Mouse (Mus musculus) midbrain, embryonic 11.5 days (tissue): ENCODE measurements around the gene Olfr718-ps1. TPM values are rescaled to one million over a fixed set of nuclear protein-coding genes. Genes with fewer than 3 reads are reported as not detected.

Experiments
- ATAC-seq: fragments of 200-750 bp; cut with Nextera tagmentation; 2 replicates; pipeline ENCODE4 v1.8.0; 2017; ENCODE audit warnings: moderate TSS enrichment, moderate library complexity; ENCODE audit not compliant: low FRiP score
- DNase-seq: peaks from one replicate; pipeline ENCODE4 v3.0.0; 2015; ENCODE audit warnings: low spot score; ENCODE audit errors: missing footprints
- H3K27ac ChIP-seq: fragments of 300-500 bp; sonication (generic); 2 replicates; pipeline ENCODE4 v1.5.1; 2014; ENCODE audit warnings: low read depth, low read length
- H3K27me3 ChIP-seq: fragments of 300-500 bp; sonication (generic); 2 replicates; pipeline ENCODE4 v1.6.1; 2014; ENCODE audit warnings: mild to moderate bottlenecking, low read length, moderate library complexity, mixed read lengths; ENCODE audit not compliant: control insufficient read depth, insufficient read depth
- H3K36me3 ChIP-seq: fragments of 300-500 bp; sonication (generic); 2 replicates; pipeline ENCODE4 v1.6.1; 2014; ENCODE audit warnings: mild to moderate bottlenecking, low read length, moderate library complexity, mixed read lengths; ENCODE audit not compliant: control insufficient read depth, insufficient read depth
- H3K4me1 ChIP-seq: fragments of 300-500 bp; sonication (generic); 2 replicates; pipeline ENCODE4 v1.6.1; 2014; ENCODE audit warnings: low read length; ENCODE audit not compliant: control insufficient read depth, insufficient read depth
- H3K4me2 ChIP-seq: fragments of 300-500 bp; sonication (generic); 2 replicates; pipeline ENCODE4 v1.6.1; 2014; ENCODE audit warnings: mild to moderate bottlenecking, moderate library complexity
- H3K4me3 ChIP-seq: fragments of 300-500 bp; sonication (generic); 2 replicates; pipeline ENCODE4 v1.5.1; 2014; ENCODE audit warnings: low read depth, low read length
- H3K9ac ChIP-seq: fragments of 300-500 bp; sonication (generic); 2 replicates; pipeline ENCODE4 v1.6.1; 2014; ENCODE audit warnings: low read length
- H3K9me3 ChIP-seq: fragments of 300-500 bp; sonication (generic); 2 replicates; pipeline ENCODE4 v1.6.1; 2016; ENCODE audit warnings: low read length; ENCODE audit not compliant: control insufficient read depth
- WGBS: fragments of 180-500 bp; shearing (Covaris S2); extraction: QIAGEN DNeasy Blood & Tissue Kit; methylation state at CpG from one replicate; pipeline ENCODE4 v1.1.7; 2014; 5-methylcytosine and 5-hydroxymethylcytosine counted together
- polyA plus RNA-seq: library from polyadenylated mRNA; unstranded; fragments of >200 nt; fragmentation: Nextera tagmentation; extraction: Ambion mirVana; gene quantifications from 2 replicates; pipeline ENCODE4 v1.2.1, GENCODE M21; 2014

The Olfr718-ps1 gene
- polyA plus RNA-seq, 1 experiment from 2014 or later = not detected

DNA sequence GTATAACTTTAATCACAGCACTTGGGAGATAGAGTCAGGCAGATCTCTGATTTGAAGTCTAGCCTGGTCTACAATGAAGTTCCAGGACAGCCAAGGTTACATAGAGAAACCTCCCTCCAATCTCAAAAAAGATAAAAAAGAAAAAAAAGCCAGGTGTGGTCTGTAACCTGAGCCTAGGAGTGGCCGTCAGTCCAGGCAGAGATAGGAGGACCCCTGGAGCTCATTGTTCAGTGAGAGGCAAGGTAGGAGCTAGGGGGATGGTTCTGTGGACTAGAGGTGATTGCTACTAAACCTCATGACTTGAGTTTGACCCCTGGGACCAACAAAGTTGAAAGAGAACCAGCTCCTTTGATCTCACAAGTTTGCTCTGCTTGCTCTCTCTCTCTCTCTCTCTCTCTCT lies 24.7 kb downstream of the Olfr718-ps1 start:
- no peak overlapping the region for H3K4me3 ChIP-seq
- H3K27ac ChIP-seq = no peak overlapping the region
- no peak overlapping the region for H3K9ac ChIP-seq
- no peak overlapping the region for H3K4me2 ChIP-seq
- peak; percentile 2 for DNase-seq
- WGBS = 20% methylated on average over 1 of the region's 1 CpGs
- ATAC-seq = no peak
- H3K9me3 ChIP-seq = no peaks in the 10 kb centered on the region
- H3K4me1 ChIP-seq = peaks cover 3% of the 10 kb centered on the region; the same call in 1 of the 2 replicates
- H3K36me3 ChIP-seq = no peaks in the 10 kb centered on the region
- H3K27me3 ChIP-seq = no peaks in the 10 kb centered on the region

- H3K27me3 ChIP-seq = no peaks in the 10 kb centered on the region
- ATAC-seq (no peak), DNase-seq (peak; percentile 8)
- no peaks in the 10 kb centered on the region for H3K9me3 ChIP-seq
- WGBS = 85% methylated on average over 8 of the region's 8 CpGs
- no peak overlapping the region for H3K9ac ChIP-seq
- H3K4me1 ChIP-seq = peaks cover 3% of the 10 kb centered on the region; the same call in 1 of the 2 replicates
- H3K36me3 ChIP-seq = no peaks in the 10 kb centered on the region
- H3K27ac ChIP-seq = no peak overlapping the region
- H3K4me2 ChIP-seq = no peak overlapping the region
- H3K4me3 ChIP-seq = no peak overlapping the region
These were observed 25.3 kb downstream of the Olfr718-ps1 start for GRCm38 (mm10) chr5:143122125-143122524.

DNA sequence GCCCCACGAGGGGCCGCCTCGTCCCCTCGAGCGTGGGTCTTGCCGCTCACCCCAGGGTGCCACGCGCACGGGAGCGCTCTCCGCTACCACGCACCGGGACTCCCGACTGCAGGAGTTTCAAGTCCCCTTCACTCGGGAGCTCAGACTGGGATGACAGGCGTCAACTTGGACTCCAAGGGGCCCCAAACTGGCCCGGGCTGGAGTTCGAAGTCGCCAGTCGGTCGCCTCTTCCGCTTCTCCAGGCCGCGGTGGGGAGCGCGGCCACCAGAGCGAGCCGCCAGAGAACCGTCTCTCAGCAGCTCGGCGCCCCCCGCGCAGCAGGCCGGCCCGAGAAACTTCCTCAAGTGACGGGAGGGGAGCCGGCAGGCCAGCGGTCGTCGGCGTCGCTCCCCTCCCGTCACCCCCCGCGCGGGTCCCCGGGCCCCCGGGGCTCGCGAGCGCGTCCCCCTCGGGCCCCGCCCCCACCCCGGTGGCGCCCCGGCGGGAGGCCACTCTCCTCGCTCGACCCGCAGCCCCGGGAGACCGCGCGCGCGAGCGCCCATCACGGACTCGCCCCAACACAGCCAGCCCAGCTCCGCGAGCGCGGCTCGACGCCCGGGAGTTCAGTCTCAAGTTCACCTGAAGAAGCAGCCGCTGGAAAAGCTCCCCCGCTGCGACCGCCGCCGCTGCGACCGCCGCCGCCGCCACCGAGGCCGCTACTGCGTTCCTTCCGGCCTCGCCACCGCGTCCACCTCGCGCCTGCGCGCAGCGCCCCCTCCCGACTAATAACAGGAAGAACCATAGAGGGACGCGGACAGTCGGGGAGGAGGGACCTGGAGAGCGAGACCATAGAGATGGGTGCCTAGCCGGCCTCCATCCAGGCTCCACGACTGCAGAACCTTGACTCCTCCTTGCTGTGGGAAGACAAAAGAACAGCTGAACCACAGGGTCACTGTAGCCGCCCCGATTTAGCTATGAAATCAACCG lies 34.8 kb downstream of the Olfr718-ps1 start, which contains the start of gene Rnf216:
Rnf216 (minus strand) TSS at position 714 of the 966 bp plus-strand sequence.
- no peaks in the 10 kb centered on the region for H3K27me3 ChIP-seq
- H3K36me3 ChIP-seq = no peaks in the 10 kb centered on the region
- peak within 1 kb of the TSS; percentile 83 for H3K27ac ChIP-seq
- H3K9ac ChIP-seq = peak within 1 kb of the TSS; percentile 89
- peaks cover 9% of the 10 kb centered on the region for H3K4me1 ChIP-seq
- peak within 1 kb of the TSS; percentile 93 for H3K4me3 ChIP-seq
- peak; percentile 95 for ATAC-seq
- WGBS = 1% methylated on average over 99 of the region's 110 CpGs
- DNase-seq = peak; percentile 98
- H3K9me3 ChIP-seq = no peaks in the 10 kb centered on the region
- H3K4me2 ChIP-seq = peak within 1 kb of the TSS; percentile 92

DNA sequence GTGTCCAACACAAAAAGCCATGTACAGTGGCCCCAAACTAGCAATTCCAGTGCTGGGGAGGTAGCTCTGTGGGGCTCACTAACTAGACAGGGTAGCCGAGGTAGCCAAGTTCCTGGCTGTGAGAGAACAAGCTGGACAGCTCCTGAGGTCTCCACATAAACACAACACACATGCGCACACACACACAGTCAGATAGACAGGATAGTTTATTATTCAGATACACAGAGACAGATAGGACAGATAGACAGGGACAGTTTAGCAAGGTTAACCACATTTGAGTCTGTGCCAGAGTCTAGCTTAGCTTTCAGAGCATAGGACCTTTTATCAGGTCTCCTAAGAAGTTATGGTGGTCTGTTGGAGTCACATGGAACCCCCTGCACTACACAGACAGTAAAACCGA lies 40.5 kb downstream of the Olfr718-ps1 start:
- Histone ChIP-seq H3K27ac (no peak overlapping the region), H3K4me2 (no peak overlapping the region), H3K4me3 (no peak overlapping the region), H3K9ac (no peak overlapping the region), H3K9me3 (no peaks in the 10 kb centered on the region), H3K36me3 (no peaks in the 10 kb centered on the region), H3K4me1 (peaks cover 7% of the 10 kb centered on the region), H3K27me3 (no peaks in the 10 kb centered on the region)
- 88% methylated on average over 3 of the region's 3 CpGs for WGBS
- no peak for ATAC-seq
- no peak for DNase-seq

- Histone ChIP-seq H3K27me3 (no peaks in the 10 kb centered on the region), H3K9me3 (no peaks in the 10 kb centered on the region), H3K36me3 (no peaks in the 10 kb centered on the region), H3K4me3 (no peak overlapping the region), H3K4me2 (no peak overlapping the region), H3K9ac (no peak overlapping the region), H3K4me1 (no peaks in the 10 kb centered on the region), H3K27ac (no peak overlapping the region)
- ATAC-seq (no peak), DNase-seq (no peak)
- 95% methylated on average over 2 of the region's 2 CpGs for WGBS
These were observed 44.1 kb downstream of the Olfr718-ps1 start for GRCm38 (mm10) chr5:143103231-143103630.

DNA sequence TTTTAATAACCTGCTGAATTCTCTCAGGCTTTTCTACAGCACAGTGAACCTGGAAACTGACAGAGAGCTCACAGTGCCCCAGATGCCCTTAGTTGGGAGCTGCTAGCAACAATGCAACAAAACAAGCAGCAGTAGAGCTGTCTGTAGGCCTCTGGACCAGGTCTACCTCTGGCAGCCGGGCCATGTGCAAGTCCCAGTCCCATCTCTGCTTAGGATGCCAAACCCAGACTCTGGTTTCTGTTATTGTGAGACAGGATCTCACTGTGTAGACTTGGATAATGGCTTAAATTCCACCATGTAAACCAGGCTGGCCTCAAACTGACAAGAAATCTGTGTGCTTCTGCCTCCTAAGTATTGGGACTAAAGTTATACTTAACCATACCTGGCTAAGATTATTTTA lies 45.8 kb downstream of the Olfr718-ps1 start:
- no peak overlapping the region for H3K9ac ChIP-seq
- no peak for ATAC-seq
- 84% methylated on average over 1 of the region's 1 CpGs for WGBS

GRCm38 (mm10) chr5:143095256-143095655 lies 52.1 kb downstream of the Olfr718-ps1 start:
- H3K4me2 ChIP-seq = no peak overlapping the region
- no peaks in the 10 kb centered on the region for H3K27me3 ChIP-seq
- no peak overlapping the region for H3K4me3 ChIP-seq
- no peak overlapping the region for H3K9ac ChIP-seq
- H3K36me3 ChIP-seq = no peaks in the 10 kb centered on the region
- DNase-seq (no peak), ATAC-seq (no peak)
- 90% methylated on average over 7 of the region's 7 CpGs for WGBS
- no peak overlapping the region for H3K27ac ChIP-seq
- H3K4me1 ChIP-seq = no peaks in the 10 kb centered on the region
- no peaks in the 10 kb centered on the region for H3K9me3 ChIP-seq

More for the DNA sequence above, 45.8 kb downstream of the Olfr718-ps1 start:
- H3K27ac ChIP-seq = no peak overlapping the region
- DNase-seq = no peak
- no peaks in the 10 kb centered on the region for H3K36me3 ChIP-seq
- H3K4me2 ChIP-seq = no peak overlapping the region
- H3K9me3 ChIP-seq = no peaks in the 10 kb centered on the region
- no peak overlapping the region for H3K4me3 ChIP-seq
- H3K27me3 ChIP-seq = no peaks in the 10 kb centered on the region
- no peaks in the 10 kb centered on the region for H3K4me1 ChIP-seq

- Histone ChIP-seq H3K4me2 (no peak overlapping the region), H3K9me3 (no peaks in the 10 kb centered on the region), H3K4me1 (no peaks in the 10 kb centered on the region), H3K36me3 (no peaks in the 10 kb centered on the region; the same call in 1 of the 2 replicates), H3K4me3 (no peak overlapping the region), H3K27me3 (no peaks in the 10 kb centered on the region), H3K27ac (no peak overlapping the region), H3K9ac (no peak overlapping the region)
- no peak for ATAC-seq
- WGBS = 66% methylated on average over 3 of the region's 3 CpGs
- DNase-seq = no peak
These were observed 54.5 kb downstream of the Olfr718-ps1 start for GRCm38 (mm10) chr5:143092891-143093290.

DNA sequence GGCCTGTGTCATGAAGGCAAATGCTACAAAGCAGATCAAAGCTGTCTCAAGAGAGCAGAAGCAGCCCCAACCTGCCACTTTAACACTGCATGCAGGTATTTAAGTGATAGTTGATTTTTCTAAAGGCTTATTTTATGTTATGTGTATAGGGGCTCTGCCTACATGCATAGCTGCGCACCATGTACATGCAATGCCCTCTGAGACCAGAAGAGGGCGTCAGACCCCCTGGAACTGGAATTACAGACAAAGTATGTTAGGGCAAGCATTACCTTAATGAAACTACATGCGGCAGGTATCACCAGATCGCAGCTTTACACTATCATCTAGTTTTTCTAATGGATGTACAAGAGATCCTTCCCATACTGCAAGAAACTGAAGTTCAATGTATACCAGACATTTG lies 62.5 kb downstream of the Olfr718-ps1 start:
- Histone ChIP-seq H3K4me1 (no peaks in the 10 kb centered on the region), H3K4me2 (no peak overlapping the region), H3K9me3 (no peaks in the 10 kb centered on the region), H3K27me3 (no peaks in the 10 kb centered on the region), H3K27ac (no peak overlapping the region), H3K9ac (no peak overlapping the region), H3K36me3 (peaks cover 5% of the 10 kb centered on the region; the same call in 1 of the 2 replicates), H3K4me3 (no peak overlapping the region)
- ATAC-seq (no peak), DNase-seq (peak; percentile 90)
- 66% methylated on average over 4 of the region's 4 CpGs for WGBS
